Mouse (Mus musculus) stomach, embryonic 15.5 days (tissue): ENCODE measurements around the gene Crisp4. TPM values are rescaled to one million over a fixed set of nuclear protein-coding genes. Genes with fewer than 3 reads are reported as not detected.

Experiments used
- ATAC-seq: fragments of 200-750 bp; cut with Nextera tagmentation; 2 replicates; pipeline ENCODE4 v1.8.0; 2017; ENCODE audit warnings: low read depth, moderate number of reproducible peaks, moderate TSS enrichment; ENCODE audit not compliant: insufficient read depth, low FRiP score
- H3K27ac ChIP-seq: fragments of 300-500 bp; sonication (generic); 2 replicates; pipeline ENCODE4 v1.5.1; 2015; ENCODE audit warnings: mild to moderate bottlenecking, inconsistent platforms
- H3K27me3 ChIP-seq: fragments of 300-500 bp; sonication (generic); replicated peaks from 2 replicates; pipeline ENCODE4 v1.6.1; 2015; ENCODE audit warnings: inconsistent platforms
- H3K36me3 ChIP-seq: fragments of 300-500 bp; sonication (generic); 2 replicates; pipeline ENCODE4 v1.6.1; 2015; ENCODE audit warnings: inconsistent platforms
- H3K4me1 ChIP-seq: fragments of 300-500 bp; sonication (generic); 2 replicates; pipeline ENCODE4 v1.6.1; 2015; ENCODE audit warnings: inconsistent platforms
- H3K4me2 ChIP-seq: fragments of 300-500 bp; sonication (generic); 2 replicates; pipeline ENCODE4 v1.6.1; 2015; ENCODE audit warnings: mild to moderate bottlenecking, inconsistent platforms
- H3K4me3 ChIP-seq: fragments of 300-500 bp; sonication (generic); replicated peaks from 2 replicates; pipeline ENCODE4 v1.5.1; 2015; ENCODE audit warnings: inconsistent platforms
- H3K9ac ChIP-seq: fragments of 300-500 bp; sonication (generic); 2 replicates; pipeline ENCODE4 v1.6.1; 2015; ENCODE audit warnings: inconsistent platforms
- H3K9me3 ChIP-seq: fragments of 300-500 bp; sonication (generic); 2 replicates; pipeline ENCODE4 v1.6.1; 2016; ENCODE audit warnings: inconsistent platforms
- WGBS: fragments of 180-500 bp; shearing (Covaris S2); methylation state at CpG from one replicate; pipeline ENCODE4 v1.1.7; 2015; 5-methylcytosine and 5-hydroxymethylcytosine counted together
- polyA plus RNA-seq: library from polyadenylated mRNA; unstranded; fragments of >200 nt; fragmentation: Nextera tagmentation; extraction: Ambion mirVana; gene quantifications from 2 replicates; pipeline ENCODE4 v1.2.1, GENCODE M21; 2015

The Crisp4 gene
- polyA plus RNA-seq = not detected in 2 replicates

GRCm38 (mm10) chr1:18145802-18146201 is at the start of gene Crisp4:
Crisp4 (minus strand) TSS chr1:18145902.
- H3K36me3 ChIP-seq = no peaks in the 10 kb centered on the region
- no peak within 1 kb of the TSS for H3K27ac ChIP-seq
- no peaks in the 10 kb centered on the region for H3K27me3 ChIP-seq
- H3K4me1 ChIP-seq = no peaks in the 10 kb centered on the region
- H3K9ac ChIP-seq = no peak within 1 kb of the TSS
- no peaks in the 10 kb centered on the region for H3K9me3 ChIP-seq
- ATAC-seq = no peak
- H3K4me3 ChIP-seq = no peak within 1 kb of the TSS
- no peak within 1 kb of the TSS for H3K4me2 ChIP-seq
- WGBS = 72% methylated on average over 3 of the region's 3 CpGs

DNA sequence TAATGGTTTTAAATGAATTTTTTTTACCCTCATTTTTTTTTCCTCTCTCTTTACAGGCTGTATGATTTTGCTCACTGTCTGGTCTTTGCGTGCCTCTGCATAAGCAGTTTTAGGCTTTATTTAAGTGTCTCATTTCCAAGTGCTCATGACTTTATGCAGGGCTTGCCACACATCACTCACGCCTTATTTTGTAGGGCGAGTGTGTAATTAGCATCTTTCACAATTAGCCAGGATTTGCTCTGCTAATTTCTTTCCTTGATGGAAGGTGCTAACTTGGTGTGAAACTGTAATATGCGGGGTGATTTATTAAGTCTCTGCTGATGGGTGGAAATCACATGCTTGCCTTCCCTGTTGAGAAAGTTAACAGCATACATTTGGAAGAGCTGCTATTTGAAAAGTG is 46.0 kb upstream of the Crisp4 start:
- H3K27ac ChIP-seq = no peak overlapping the region
- ATAC-seq = no peak
- H3K36me3 ChIP-seq = no peaks in the 10 kb centered on the region
- no peak overlapping the region for H3K4me3 ChIP-seq
- no peak overlapping the region for H3K4me2 ChIP-seq
- no peak overlapping the region for H3K9ac ChIP-seq
- 41% methylated on average over 4 of the region's 4 CpGs for WGBS
- no peaks in the 10 kb centered on the region for H3K4me1 ChIP-seq
- no peaks in the 10 kb centered on the region for H3K27me3 ChIP-seq
- H3K9me3 ChIP-seq = no peaks in the 10 kb centered on the region

DNA sequence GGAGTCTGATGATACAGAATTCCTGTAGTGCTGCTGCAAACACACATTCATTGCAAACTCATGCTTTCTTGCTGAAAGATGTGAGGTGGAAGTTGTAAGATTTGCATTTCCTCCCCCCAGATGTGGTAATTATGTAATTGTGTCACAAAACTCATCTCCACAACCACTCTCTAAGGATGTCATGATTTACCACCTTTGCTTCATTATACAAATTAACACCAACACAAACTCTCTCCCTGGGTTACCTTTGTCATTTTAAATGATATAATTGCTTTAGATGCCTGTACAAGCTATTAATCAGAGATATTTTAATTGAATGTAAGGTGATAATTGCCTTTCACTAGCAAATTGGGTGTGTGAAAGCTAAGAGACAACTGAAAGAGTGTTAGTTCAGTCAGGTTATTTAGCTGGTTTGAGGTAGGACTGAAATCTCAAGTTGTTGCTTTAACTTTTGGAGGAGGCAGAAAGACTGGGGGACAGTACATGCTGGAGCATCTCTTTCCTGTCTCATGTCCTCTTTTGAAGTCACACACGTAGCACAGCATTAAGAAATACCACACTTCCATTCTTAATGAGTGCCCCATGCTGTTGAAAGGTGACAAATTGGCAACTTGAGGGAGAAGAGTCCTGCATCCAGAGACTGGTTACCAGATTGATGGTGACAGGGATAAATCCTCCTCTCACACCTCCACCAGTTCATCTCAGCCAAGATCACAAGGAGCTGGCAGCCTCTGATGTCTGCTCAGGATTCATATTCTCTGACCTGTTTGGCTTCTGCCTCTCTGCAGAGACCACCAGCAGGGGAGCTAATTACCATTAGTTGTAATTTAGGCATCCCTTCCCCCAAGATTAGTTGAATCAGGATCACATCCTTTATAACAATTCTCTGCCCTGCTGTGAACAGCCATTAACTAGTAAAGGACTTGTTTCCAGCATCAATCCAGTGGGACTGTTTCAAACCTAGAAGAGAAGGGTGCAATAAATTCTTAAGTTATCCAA is 45.3 kb upstream of the Crisp4 start:
- no peak for ATAC-seq
- Histone ChIP-seq H3K9me3 (no peaks in the 10 kb centered on the region), H3K27me3 (no peaks in the 10 kb centered on the region), H3K9ac (no peak overlapping the region), H3K27ac (no peak overlapping the region), H3K36me3 (no peaks in the 10 kb centered on the region), H3K4me1 (no peaks in the 10 kb centered on the region), H3K4me2 (no peak overlapping the region), H3K4me3 (no peak overlapping the region)
- WGBS = 15% methylated on average over 1 of the region's 1 CpGs

DNA sequence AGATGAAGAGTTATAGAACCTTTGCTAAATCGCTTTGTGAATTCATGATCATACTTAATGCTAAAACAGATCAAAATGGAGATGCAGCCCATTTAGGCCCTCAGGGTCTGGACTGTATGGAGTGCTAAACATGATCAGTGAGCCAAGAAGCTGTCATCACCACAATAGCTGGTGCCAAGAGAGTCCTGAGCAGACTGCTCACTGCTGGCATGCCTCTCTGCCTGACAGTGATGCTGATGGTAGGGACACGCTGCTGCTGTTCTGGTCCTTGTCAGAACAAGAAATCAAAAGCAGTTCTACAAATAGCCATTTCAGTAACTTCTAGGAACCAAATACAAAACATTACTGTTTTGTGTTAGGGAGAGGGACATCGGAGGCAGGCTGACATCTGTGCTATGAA is 35.5 kb upstream of the Crisp4 start:
- no peak overlapping the region for H3K9ac ChIP-seq
- H3K27ac ChIP-seq = no peak overlapping the region
- H3K9me3 ChIP-seq = no peaks in the 10 kb centered on the region
- no peak for ATAC-seq
- H3K27me3 ChIP-seq = no peaks in the 10 kb centered on the region
- WGBS = 84% methylated on average over 3 of the region's 3 CpGs
- H3K4me1 ChIP-seq = no peaks in the 10 kb centered on the region
- H3K4me2 ChIP-seq = no peak overlapping the region
- H3K4me3 ChIP-seq = no peak overlapping the region
- no peaks in the 10 kb centered on the region for H3K36me3 ChIP-seq

GRCm38 (mm10) chr1:18170573-18170972 is 24.9 kb upstream of the Crisp4 start:
- H3K36me3 ChIP-seq = no peaks in the 10 kb centered on the region
- H3K4me3 ChIP-seq = no peak overlapping the region
- H3K27ac ChIP-seq = no peak overlapping the region
- no peak for ATAC-seq
- H3K9ac ChIP-seq = no peak overlapping the region
- H3K4me2 ChIP-seq = no peak overlapping the region
- no peaks in the 10 kb centered on the region for H3K4me1 ChIP-seq
- H3K27me3 ChIP-seq = no peaks in the 10 kb centered on the region
- 65% methylated on average over 4 of the region's 4 CpGs for WGBS
- H3K9me3 ChIP-seq = no peaks in the 10 kb centered on the region

GRCm38 (mm10) chr1:18168261-18168660 is 22.6 kb upstream of the Crisp4 start:
- no peaks in the 10 kb centered on the region for H3K27me3 ChIP-seq
- no peak for ATAC-seq
- no peaks in the 10 kb centered on the region for H3K36me3 ChIP-seq
- no peak overlapping the region for H3K4me2 ChIP-seq
- 64% methylated on average over 1 of the region's 1 CpGs for WGBS
- no peaks in the 10 kb centered on the region for H3K9me3 ChIP-seq
- H3K4me1 ChIP-seq = no peaks in the 10 kb centered on the region
- no peak overlapping the region for H3K27ac ChIP-seq
- H3K9ac ChIP-seq = no peak overlapping the region
- H3K4me3 ChIP-seq = no peak overlapping the region

DNA sequence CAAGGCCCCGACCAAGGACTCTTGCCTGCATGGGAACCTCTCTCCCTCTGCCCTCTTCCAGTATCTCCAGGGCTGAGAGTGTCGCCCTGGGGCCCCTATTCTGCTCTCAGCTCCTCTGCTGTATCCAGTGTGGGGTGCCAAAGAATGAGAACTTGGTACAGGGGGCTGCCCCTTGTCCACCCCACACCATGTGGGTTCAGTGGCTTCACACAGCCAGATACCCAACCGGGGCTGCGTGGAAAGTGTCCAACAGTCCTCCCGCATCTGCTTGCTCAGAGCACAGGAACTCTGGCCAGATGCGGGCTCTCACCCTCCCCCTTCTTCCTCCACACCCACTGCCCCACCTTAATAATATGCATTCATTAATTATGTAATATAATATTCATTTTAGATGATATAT is 13.4 kb upstream of the Crisp4 start:
- WGBS = 82% methylated on average over 6 of the region's 6 CpGs
- H3K4me3 ChIP-seq = no peak overlapping the region
- no peak for ATAC-seq
- no peaks in the 10 kb centered on the region for H3K4me1 ChIP-seq
- no peak overlapping the region for H3K9ac ChIP-seq
- H3K27ac ChIP-seq = no peak overlapping the region
- no peaks in the 10 kb centered on the region for H3K9me3 ChIP-seq
- H3K36me3 ChIP-seq = no peaks in the 10 kb centered on the region
- H3K4me2 ChIP-seq = no peak overlapping the region
- H3K27me3 ChIP-seq = no peaks in the 10 kb centered on the region

DNA sequence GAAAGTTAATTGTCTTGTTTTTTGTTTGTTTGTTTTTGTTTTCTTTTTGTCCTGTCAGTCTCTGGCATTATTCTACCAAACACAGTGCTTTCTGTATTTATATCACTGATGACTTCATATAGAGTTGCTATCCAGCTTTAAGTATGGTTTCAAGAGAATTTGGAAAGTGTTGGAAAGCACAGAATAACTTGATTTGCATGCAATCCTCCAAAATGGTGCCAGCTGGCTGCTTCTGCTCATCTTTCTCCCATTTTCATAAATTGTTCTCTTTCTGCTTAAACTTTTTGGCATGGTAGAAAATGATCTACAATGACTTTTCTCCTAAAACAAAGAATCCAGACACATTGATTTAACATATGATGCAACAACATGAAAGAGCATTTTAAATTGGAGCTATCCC is 2.5 kb upstream of the Crisp4 start:
- H3K27me3 ChIP-seq = no peaks in the 10 kb centered on the region
- no peak for ATAC-seq
- H3K4me1 ChIP-seq = no peaks in the 10 kb centered on the region
- H3K4me2 ChIP-seq = no peak overlapping the region
- no peaks in the 10 kb centered on the region for H3K9me3 ChIP-seq
- H3K9ac ChIP-seq = no peak overlapping the region
- no peak overlapping the region for H3K27ac ChIP-seq
- H3K4me3 ChIP-seq = no peak overlapping the region
- no peaks in the 10 kb centered on the region for H3K36me3 ChIP-seq

GRCm38 (mm10) chr1:18131691-18132090 is 14.0 kb downstream of the Crisp4 start:
- no peak overlapping the region for H3K9ac ChIP-seq
- WGBS = 60% methylated on average over 4 of the region's 4 CpGs
- no peaks in the 10 kb centered on the region for H3K27me3 ChIP-seq
- no peaks in the 10 kb centered on the region for H3K36me3 ChIP-seq
- no peak overlapping the region for H3K4me2 ChIP-seq
- no peak overlapping the region for H3K27ac ChIP-seq
- H3K9me3 ChIP-seq = no peaks in the 10 kb centered on the region
- H3K4me3 ChIP-seq = no peak overlapping the region
- no peaks in the 10 kb centered on the region for H3K4me1 ChIP-seq
- no peak for ATAC-seq

GRCm38 (mm10) chr1:18129983-18130382 is 15.7 kb downstream of the Crisp4 start:
- H3K9me3 ChIP-seq = no peaks in the 10 kb centered on the region
- no peak overlapping the region for H3K27ac ChIP-seq
- no peaks in the 10 kb centered on the region for H3K4me1 ChIP-seq
- ATAC-seq = no peak
- H3K4me3 ChIP-seq = no peak overlapping the region
- no peaks in the 10 kb centered on the region for H3K27me3 ChIP-seq
- 72% methylated on average over 4 of the region's 4 CpGs for WGBS
- H3K36me3 ChIP-seq = no peaks in the 10 kb centered on the region
- no peak overlapping the region for H3K4me2 ChIP-seq
- H3K9ac ChIP-seq = no peak overlapping the region

DNA sequence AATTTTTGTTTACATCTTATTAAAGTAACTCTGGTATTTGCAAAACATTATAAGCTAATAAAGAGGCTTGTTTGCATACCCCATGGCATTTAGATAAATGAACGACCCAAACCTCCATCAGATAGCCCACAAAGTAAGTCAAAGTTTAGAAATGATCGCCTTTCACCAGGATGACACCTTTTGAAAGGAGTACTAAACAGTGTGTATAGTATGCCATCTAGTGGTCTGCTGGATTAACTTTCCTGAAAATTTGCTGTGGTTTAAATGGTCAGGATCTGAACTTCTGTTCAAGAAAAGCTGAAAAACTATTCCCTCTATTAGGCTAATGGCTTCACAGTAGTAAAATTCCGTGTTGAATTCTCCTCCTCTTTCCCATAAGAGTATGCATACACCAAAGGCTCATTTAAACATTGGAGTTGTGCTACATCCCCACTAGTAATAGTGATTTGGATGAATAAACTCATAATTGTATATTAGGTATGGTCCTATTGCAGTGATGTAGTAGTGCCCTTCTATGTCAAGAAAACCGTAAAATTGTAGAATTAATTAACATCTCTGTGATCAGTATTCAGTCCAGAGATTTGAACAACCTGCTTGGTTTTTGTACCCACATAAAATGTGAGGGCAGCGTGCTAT is 38.9 kb downstream of the Crisp4 start:
- no peak overlapping the region for H3K4me3 ChIP-seq
- H3K9me3 ChIP-seq = no peaks in the 10 kb centered on the region
- no peak overlapping the region for H3K4me2 ChIP-seq
- H3K27me3 ChIP-seq = no peaks in the 10 kb centered on the region
- H3K4me1 ChIP-seq = no peaks in the 10 kb centered on the region
- 35% methylated on average over 5 of the region's 5 CpGs for whole genome bisulfite sequencing
- no peaks in the 10 kb centered on the region for H3K36me3 ChIP-seq
- no peak overlapping the region for H3K9ac ChIP-seq
- H3K27ac ChIP-seq = no peak overlapping the region
- ATAC-seq = no peak

DNA sequence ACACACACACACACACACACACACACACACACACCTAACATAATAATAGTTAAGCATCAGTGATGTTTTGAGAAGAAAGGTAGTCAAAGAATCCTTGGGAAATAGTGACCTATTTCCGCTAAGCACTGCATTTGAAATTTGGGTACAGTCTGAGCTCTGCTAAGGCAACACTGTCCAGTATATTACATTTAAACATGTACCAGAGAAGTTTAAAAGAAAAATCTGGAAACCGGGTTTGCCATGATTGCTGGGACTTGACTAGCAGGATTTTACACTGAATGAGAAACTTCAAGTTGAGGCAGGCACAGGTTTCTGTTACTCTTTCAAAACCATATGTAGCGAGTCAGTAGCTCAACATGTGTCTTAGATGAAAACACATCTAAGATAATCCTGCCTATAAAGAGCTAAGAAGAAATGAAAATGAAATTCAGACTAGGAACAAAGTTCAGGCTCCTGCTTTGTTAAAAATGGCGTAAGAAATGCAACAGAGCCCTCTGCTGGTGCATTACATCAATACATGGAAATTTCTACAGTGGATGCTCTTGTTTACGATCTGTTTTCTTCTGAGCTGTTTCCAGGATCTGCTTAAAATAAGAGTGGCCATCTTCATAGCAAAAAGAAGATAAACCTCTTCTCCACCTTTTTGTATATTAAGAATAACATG is 39.7 kb downstream of the Crisp4 start:
- WGBS = 49% methylated on average over 5 of the region's 5 CpGs
- Histone ChIP-seq H3K4me3 (no peak overlapping the region), H3K9me3 (no peaks in the 10 kb centered on the region), H3K27ac (no peak overlapping the region), H3K4me1 (no peaks in the 10 kb centered on the region), H3K27me3 (no peaks in the 10 kb centered on the region), H3K36me3 (no peaks in the 10 kb centered on the region), H3K9ac (no peak overlapping the region), H3K4me2 (no peak overlapping the region)
- no peak for ATAC-seq
